Mouse (Mus musculus): ENCODE results near the gene Poll. TPM values are rescaled to one million over a fixed set of nuclear protein-coding genes. Genes with fewer than 3 reads are reported as not detected.
A peak's percentile ranks its signal among the peaks of the same experiment; 100 is the strongest.

Gene Poll
- total and polyA plus RNA-seq, 3 experiments = 16.5 to 24.6 (median 18.9) TPM

- no peaks in the 10 kb centered on the region for H3K79me2 ChIP-seq (replicated peaks; ENCODE audit: control insufficient read depth, extremely low read depth, insufficient read depth, poor library complexity, severe bottlenecking)
Measured at GRCm38 (mm10) chr19:45596019-45596418, 35.7 kb upstream of the Poll start.

GRCm38 (mm10) chr19:45595481-45595880 lies 35.1 kb upstream of the Poll start:
- Histone ChIP-seq H3K4me3 (replicated peaks in 1 of 3; ENCODE audit: low read depth in 2 of 3, low read length in 2 of 3, poor library complexity in 1 of 3) (no peak overlapping the region), H3K4me1 (ENCODE audit: control insufficient read depth in 1 of 2, insufficient read depth in 2 of 2) (peaks cover 0 to 8% of the 10 kb centered on the region in 2 experiments; a peak in 2 of 4 replicates), H3K4me2 (ENCODE audit: insufficient read depth, low read depth, poor library complexity, severe bottlenecking) (no peak overlapping the region), H3K27ac (ENCODE audit: insufficient read depth, low read depth) (no peak overlapping the region), H3K9me3 (replicated peaks; ENCODE audit: low read length) (no peaks in the 10 kb centered on the region), H3K27me3 (replicated peaks) (no peaks in the 10 kb centered on the region), H3K79me2 (replicated peaks; ENCODE audit: control insufficient read depth, extremely low read depth, insufficient read depth, poor library complexity, severe bottlenecking) (no peaks in the 10 kb centered on the region), H3K9ac (ENCODE audit: insufficient read depth, low read depth) (no peak overlapping the region), H3K36me3 (replicated peaks in 1 of 2; ENCODE audit: control insufficient read depth in 1 of 2, insufficient read depth in 1 of 2, low read length in 1 of 2) (peaks cover 0 to 4% of the 10 kb centered on the region in 2 experiments)
- dilution Hi-C loops (cut with MboI; ENCODE audit: extremely low pct_ligation_motif_present, extremely low pct_unique_long_range_greater_than_20kb, low sequenced_read_pairs) (no loop called here), in situ Hi-C loops (cut with MboI; ENCODE audit: low pct_ligation_motif_present, low pct_unique_long_range_greater_than_20kb, low sequenced_read_pairs) (no loop called here)
- DNase-seq (ENCODE audit: extremely low read depth) = no peak
- peak; percentile 41 for TF ChIP-seq ZKSCAN1 (IDR thresholded peaks at IDR 0.05; ENCODE audit: borderline replicate concordance, low read depth, low read length)
- TF ChIP-seq MAZ (IDR thresholded peaks at IDR 0.05; ENCODE audit: low read depth, low read length) = no peak

More at GRCm38 (mm10) chr19:45596019-45596418, 35.7 kb upstream of the Poll start:
- DNase-seq (ENCODE audit: extremely low read depth) = no peak
- TF ChIP-seq TBP (conservative IDR thresholded peaks at IDR 0.05; ENCODE audit: low read depth, low read length) (no peak), TCF12 (IDR thresholded peaks at IDR 0.05; ENCODE audit: low read depth, low read length) (no peak), PAX5 (IDR thresholded peaks at IDR 0.05; ENCODE audit: low read length) (no peak), NRF1 (IDR thresholded peaks at IDR 0.05; ENCODE audit: low read depth, low read length) (no peak), MYC (IDR thresholded peaks at IDR 0.05; ENCODE audit: low read depth, low read length) (no peak), POLR2A (IDR thresholded peaks at IDR 0.05; ENCODE audit: low read depth, low read length) (no peak), RCOR1 (conservative IDR thresholded peaks at IDR 0.05; ENCODE audit: low read depth, low read length) (no peak), EP300 (IDR thresholded peaks at IDR 0.05; ENCODE audit: low read length) (no peak), E2F4 (IDR thresholded peaks at IDR 0.05; ENCODE audit: insufficient replicate concordance, low read depth, low read length) (no peak), ZKSCAN1 (IDR thresholded peaks at IDR 0.05; ENCODE audit: borderline replicate concordance, low read depth, low read length) (no peak), SMC3 (IDR thresholded peaks at IDR 0.05; ENCODE audit: low read depth, low read length) (no peak), MAX (IDR thresholded peaks at IDR 0.05; ENCODE audit: low read length) (no peak), USF2 (conservative IDR thresholded peaks at IDR 0.05; ENCODE audit: low read depth, low read length) (no peak)
- Histone ChIP-seq H3K4me2 (ENCODE audit: insufficient read depth, low read depth, poor library complexity, severe bottlenecking) (no peak overlapping the region), H3K9ac (ENCODE audit: insufficient read depth, low read depth) (no peak overlapping the region), H3K27me3 (replicated peaks) (no peaks in the 10 kb centered on the region), H3K27ac (ENCODE audit: insufficient read depth, low read depth) (no peak overlapping the region), H3K9me3 (replicated peaks; ENCODE audit: low read length) (no peaks in the 10 kb centered on the region), H3K4me3 (replicated peaks in 1 of 3; ENCODE audit: low read depth in 2 of 3, low read length in 2 of 3, poor library complexity in 1 of 3) (no peak overlapping the region), H3K36me3 (replicated peaks in 1 of 2; ENCODE audit: control insufficient read depth in 1 of 2, insufficient read depth in 1 of 2, low read length in 1 of 2) (peaks cover 0 to 4% of the 10 kb centered on the region in 2 experiments), H3K4me1 (ENCODE audit: control insufficient read depth in 1 of 2, insufficient read depth in 2 of 2) (peaks cover 0 to 8% of the 10 kb centered on the region in 2 experiments; a peak in 2 of 4 replicates)
- dilution Hi-C loops (cut with MboI; ENCODE audit: extremely low pct_ligation_motif_present, extremely low pct_unique_long_range_greater_than_20kb, low sequenced_read_pairs) (no loop called here), in situ Hi-C loops (cut with MboI; ENCODE audit: low pct_ligation_motif_present, low pct_unique_long_range_greater_than_20kb, low sequenced_read_pairs) (no loop called here)

- DNase-seq (ENCODE audit: extremely low read depth) = no peak
- H3K9me3 ChIP-seq (replicated peaks; ENCODE audit: low read length) = no peaks in the 10 kb centered on the region
- no peak overlapping the region for H3K9ac ChIP-seq (ENCODE audit: insufficient read depth, low read depth)
- peaks cover 0 to 8% of the 10 kb centered on the region in 2 experiments; a peak in 2 of 4 replicates for H3K4me1 ChIP-seq (ENCODE audit: control insufficient read depth in 1 of 2, insufficient read depth in 2 of 2)
- H3K27ac ChIP-seq (ENCODE audit: insufficient read depth, low read depth) = no peak overlapping the region
- dilution Hi-C loops (cut with MboI; ENCODE audit: extremely low pct_ligation_motif_present, extremely low pct_unique_long_range_greater_than_20kb, low sequenced_read_pairs) (no loop called here), in situ Hi-C loops (cut with MboI; ENCODE audit: low pct_ligation_motif_present, low pct_unique_long_range_greater_than_20kb, low sequenced_read_pairs) (no loop called here)
- H3K4me2 ChIP-seq (ENCODE audit: insufficient read depth, low read depth, poor library complexity, severe bottlenecking) = no peak overlapping the region
- TF ChIP-seq EP300 (IDR thresholded peaks at IDR 0.05; ENCODE audit: low read length) (no peak), CTCF (conservative IDR thresholded peaks at IDR 0.05 in 1 of 2, IDR thresholded peaks at IDR 0.05 in 1 of 2; ENCODE audit: low read depth in 2 of 2, low read length in 2 of 2) (no peak), POLR2AphosphoS2 (IDR thresholded peaks at IDR 0.05; ENCODE audit: low read depth, low read length) (no peak), ETS1 (conservative IDR thresholded peaks at IDR 0.05; ENCODE audit: low read depth, low read length) (no peak), SMC3 (IDR thresholded peaks at IDR 0.05; ENCODE audit: low read depth, low read length) (no peak), NELFE (IDR thresholded peaks at IDR 0.05; ENCODE audit: low read depth, low read length) (no peak), MAX (IDR thresholded peaks at IDR 0.05; ENCODE audit: low read length) (no peak), ZMIZ1 (IDR thresholded peaks at IDR 0.05; ENCODE audit: low read depth, low read length) (no peak), TCF12 (IDR thresholded peaks at IDR 0.05; ENCODE audit: low read depth, low read length) (no peak), JUND (conservative IDR thresholded peaks at IDR 0.05; ENCODE audit: low read depth, low read length) (no peak)
- peaks cover 0 to 1% of the 10 kb centered on the region in 2 experiments for H3K36me3 ChIP-seq (replicated peaks in 1 of 2; ENCODE audit: control insufficient read depth in 1 of 2, insufficient read depth in 1 of 2, low read length in 1 of 2)
- H3K4me3 ChIP-seq (replicated peaks in 1 of 3; ENCODE audit: low read depth in 2 of 3, low read length in 2 of 3, poor library complexity in 1 of 3) = no peak overlapping the region
- H3K27me3 ChIP-seq (replicated peaks) = no peaks in the 10 kb centered on the region
- no peaks in the 10 kb centered on the region for H3K79me2 ChIP-seq (replicated peaks; ENCODE audit: control insufficient read depth, extremely low read depth, insufficient read depth, poor library complexity, severe bottlenecking)
Measured at GRCm38 (mm10) chr19:45594079-45594478, 33.7 kb upstream of the Poll start.
